26 mouse cellular contexts compared by ENCODE assay signal in genomic region chr1:134790716-134791439, GRCm38 (mm10).
A peak's percentile ranks its signal among the peaks of the same experiment; 100 is the strongest.
DNase-seq lines count a peak whose midpoint lies in the region; ATAC-seq and TF ChIP-seq lines count a peak whose summit lies in the region.
"Had no signal": no experiment of that assay in that cellular context is flagged by ENCODE, and none has a peak within 500 bp of the region (broad histone marks: within the 10 kb centered on the region; RNA-seq: fewer than 3 reads in every experiment).

No protein-coding gene starts in this region.

- 86% methylated on average over 2 of the region's 2 CpGs for WGBS in lung, embryonic 14.5 days
- WGBS in lung, postnatal 0 days = 90% methylated on average over 2 of the region's 2 CpGs
- 22% methylated on average over 2 of the region's 2 CpGs for WGBS in liver, embryonic 14.5 days (ENCODE audit: insufficient replicate concordance)
- WGBS in kidney, embryonic 16.5 days = 82% methylated on average over 2 of the region's 2 CpGs

- H3K9me3 ChIP-seq in lung, embryonic 14.5 days (ENCODE audit: low read depth, low read length) = no peaks in the 10 kb centered on the region
- H3K9me3 ChIP-seq in lung, postnatal 0 days (ENCODE audit: low read length) = no peaks in the 10 kb centered on the region
- no peaks in the 10 kb centered on the region for H3K9me3 ChIP-seq in liver, embryonic 14.5 days (ENCODE audit: control insufficient read depth, low read length)
- no peaks in the 10 kb centered on the region for H3K9me3 ChIP-seq in kidney, embryonic 16.5 days (ENCODE audit: low read length)
- H3K9me3 ChIP-seq: forebrain, embryonic 15.5 days; limb, embryonic 10.5 days; megakaryocyte, embryonic 14.5 days; neural tube, embryonic 13.5 days had no signal

- ATAC-seq in lung, embryonic 14.5 days (ENCODE audit: insufficient read depth) = no peak
- no peak for ATAC-seq in lung, postnatal 0 days
- ATAC-seq in liver, embryonic 14.5 days (ENCODE audit: insufficient read depth) = peak; percentile 18; the same call in 1 of the 2 replicates
- ATAC-seq in kidney, embryonic 16.5 days (ENCODE audit: low FRiP score, low TSS enrichment) = no peak
- ATAC-seq: CD4-positive, CD25-positive, alpha-beta regulatory T cell, adult 4 months; forebrain, embryonic 15.5 days; inflammation-experienced regulatory T-cells, adult 6 months had no signal

- TF ChIP-seq CTCF in lung, embryonic 14.5 days (IDR thresholded peaks at IDR 0.05; ENCODE audit: low read depth) = no peak
- TF ChIP-seq CTCF in lung, postnatal 0 days (IDR thresholded peaks at IDR 0.05) = no peak
- no peak for TF ChIP-seq CTCF in liver, embryonic 14.5 days (IDR thresholded peaks at IDR 0.05; ENCODE audit: low read depth)

- no peak overlapping the region for H3K27ac ChIP-seq in lung, embryonic 14.5 days (ENCODE audit: low read depth)
- no peak overlapping the region for H3K27ac ChIP-seq in lung, postnatal 0 days (ENCODE audit: low read length)
- H3K27ac ChIP-seq in liver, embryonic 14.5 days = no peak overlapping the region
- H3K27ac ChIP-seq in kidney, embryonic 16.5 days (ENCODE audit: low read length) = no peak overlapping the region
- H3K27ac ChIP-seq: forebrain, embryonic 15.5 days; hindbrain, embryonic 14.5 days; limb, embryonic 10.5 days; neural tube, embryonic 13.5 days had no signal

- H3K4me1 ChIP-seq in lung, embryonic 14.5 days (ENCODE audit: insufficient read depth) = no peaks in the 10 kb centered on the region
- H3K4me1 ChIP-seq in lung, postnatal 0 days (ENCODE audit: insufficient read depth, low read depth, low read length) = peaks cover 3% of the 10 kb centered on the region; the same call in 1 of the 2 replicates
- H3K4me1 ChIP-seq in liver, embryonic 14.5 days (replicated peaks; ENCODE audit: control insufficient read depth in 2 of 2, insufficient read depth in 2 of 2, low read length in 1 of 2) = peaks cover 0 to 3% of the 10 kb centered on the region in 2 experiments; a peak in 2 of 4 replicates
- H3K4me1 ChIP-seq in kidney, embryonic 16.5 days (ENCODE audit: insufficient read depth, low read length) = 0 out of 2 replicates have a peak, but pooled peaks cover 9% of the 10 kb centered on the region

- H3K4me2 ChIP-seq in lung, embryonic 14.5 days = no peak overlapping the region
- no peak overlapping the region for H3K4me2 ChIP-seq in lung, postnatal 0 days (replicated peaks; ENCODE audit: low read depth, low read length)
- H3K4me2 ChIP-seq in liver, embryonic 14.5 days (ENCODE audit: low read depth) = no peak overlapping the region
- no peak overlapping the region for H3K4me2 ChIP-seq in kidney, embryonic 16.5 days (replicated peaks; ENCODE audit: low read depth, low read length)
- H3K4me2 ChIP-seq: forebrain, embryonic 15.5 days; heart, embryonic 11.5 days; hindbrain, embryonic 14.5 days; neural tube, embryonic 13.5 days had no signal

- no peak overlapping the region for H3K4me3 ChIP-seq in lung, embryonic 14.5 days (ENCODE audit: low read depth, low read length)
- H3K4me3 ChIP-seq in lung, postnatal 0 days (ENCODE audit: low read depth, low read length) = no peak overlapping the region
- H3K4me3 ChIP-seq in liver, embryonic 14.5 days (ENCODE audit: insufficient read depth in 1 of 2, low read depth in 2 of 2, low read length in 2 of 2) = no peak overlapping the region
- H3K4me3 ChIP-seq in kidney, embryonic 16.5 days (ENCODE audit: low read length) = no peak overlapping the region
- H3K4me3 ChIP-seq: forebrain, embryonic 15.5 days; limb, embryonic 10.5 days; megakaryocyte, embryonic 14.5 days; neural tube, embryonic 13.5 days had no signal

- H3K27me3 ChIP-seq in lung, embryonic 14.5 days (ENCODE audit: insufficient read depth, low read length) = no peaks in the 10 kb centered on the region
- H3K27me3 ChIP-seq in lung, postnatal 0 days (replicated peaks; ENCODE audit: insufficient read depth, low read length) = no peaks in the 10 kb centered on the region
- no peaks in the 10 kb centered on the region for H3K27me3 ChIP-seq in liver, embryonic 14.5 days (ENCODE audit: control insufficient read depth, insufficient read depth, low read length)
- H3K27me3 ChIP-seq in kidney, embryonic 16.5 days (ENCODE audit: insufficient read depth, low read length) = no peaks in the 10 kb centered on the region
- H3K27me3 ChIP-seq: forebrain, embryonic 15.5 days; megakaryocyte, embryonic 14.5 days; neural tube, embryonic 13.5 days had no signal

- TF ChIP-seq EP300 in lung, postnatal 0 days (IDR thresholded peaks at IDR 0.05) = no peak
- peak; percentile 42; the same call in 1 of the 2 replicates for TF ChIP-seq EP300 in liver, embryonic 14.5 days (IDR thresholded peaks at IDR 0.05; ENCODE audit: low read depth)

- H3K9ac ChIP-seq in lung, embryonic 14.5 days = no peak overlapping the region
- H3K9ac ChIP-seq in lung, postnatal 0 days (replicated peaks; ENCODE audit: low read depth) = no peak overlapping the region
- no peak overlapping the region for H3K9ac ChIP-seq in liver, embryonic 14.5 days (replicated peaks)
- no peak overlapping the region for H3K9ac ChIP-seq in kidney, embryonic 16.5 days (replicated peaks; ENCODE audit: low read length)
- H3K9ac ChIP-seq: forebrain, embryonic 15.5 days; hindbrain, embryonic 14.5 days; neural tube, embryonic 13.5 days had no signal

- H3K36me3 ChIP-seq in lung, embryonic 14.5 days (ENCODE audit: insufficient read depth) = no peaks in the 10 kb centered on the region
- H3K36me3 ChIP-seq in lung, postnatal 0 days (ENCODE audit: insufficient read depth, low read length) = no peaks in the 10 kb centered on the region
- no peaks in the 10 kb centered on the region for H3K36me3 ChIP-seq in liver, embryonic 14.5 days (replicated peaks; ENCODE audit: control insufficient read depth, insufficient read depth, low read depth)
- no peaks in the 10 kb centered on the region for H3K36me3 ChIP-seq in kidney, embryonic 16.5 days (ENCODE audit: insufficient read depth, low read length)
- H3K36me3 ChIP-seq: forebrain, embryonic 15.5 days; limb, embryonic 10.5 days; neural tube, embryonic 13.5 days had no signal

- peak; percentile 77 for DNase-seq in heart, adult 11 months
- no peak for DNase-seq in heart, postnatal 4 days
- DNase-seq in lung, embryonic 14.5 days = peak; percentile 17
- DNase-seq in lung, postnatal 0 days (ENCODE audit: low spot score) = no peak
- DNase-seq in liver, embryonic 14.5 days (ENCODE audit: low read depth in 3 of 3, low spot score in 3 of 3) = peak in 1 of 3 experiments; percentile 12
- no peak for DNase-seq in ovary, postnatal 10 days (ENCODE audit: low spot score)
- DNase-seq in layer of hippocampus, adult 18-20 months (ENCODE audit: low spot score in 2 of 2) = no peak
- DNase-seq: adrenal gland, adult 2 months; cerebellum, adult 8-10 months; cerebellum, postnatal 36 days; gastrocnemius, postnatal 25 days; heart, postnatal 36 days; kidney, adult 18-20 months; kidney, postnatal 10 days; lung, postnatal 10 days; midbrain, embryonic 14.5 days; thymus, postnatal 14 days had no signal

Comparison
In these comparisons a context has a peak if more than half of its experiments do, and no peak if none do; other contexts are left out.
1. DNase-seq: peak in heart, adult 11 months (single experiment) and lung, embryonic 14.5 days (single experiment); none in heart, postnatal 4 days (single experiment), lung, postnatal 0 days (single experiment), ovary, postnatal 10 days (single experiment) and layer of hippocampus, adult 18-20 months (0 of 2).